Mouse (Mus musculus): Measurements from ENCODE around the gene Lrrc63. TPM values are rescaled to one million over a fixed set of nuclear protein-coding genes. Genes with fewer than 3 reads are reported as not detected.

The Lrrc63 gene
- total RNA-seq, 2 experiments from 2014 or later, result 0.11 TPM; not detected in 1

DNA sequence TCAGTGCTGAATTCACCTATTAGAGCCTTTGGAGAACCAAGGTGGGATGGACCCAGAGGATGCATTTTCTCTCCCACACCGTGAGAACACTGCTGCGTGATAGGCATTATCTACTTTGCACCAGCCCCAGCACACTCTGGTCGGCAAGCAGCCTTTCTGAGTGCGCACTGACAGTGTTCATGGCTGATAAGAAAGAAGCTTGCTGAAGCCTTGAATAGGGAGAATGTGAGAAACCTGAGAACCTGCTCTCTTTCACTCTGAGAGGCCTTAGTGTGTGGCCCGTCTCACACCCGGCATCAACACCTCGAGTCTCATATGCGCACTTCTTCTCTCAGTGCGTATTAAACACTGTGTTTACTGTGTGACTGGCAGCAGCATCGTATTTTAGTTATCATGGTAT lies 7.8 kb upstream of the Lrrc63 start:
- no peak for DNase-seq (ENCODE audit: low spot score in 2 of 2)

DNA sequence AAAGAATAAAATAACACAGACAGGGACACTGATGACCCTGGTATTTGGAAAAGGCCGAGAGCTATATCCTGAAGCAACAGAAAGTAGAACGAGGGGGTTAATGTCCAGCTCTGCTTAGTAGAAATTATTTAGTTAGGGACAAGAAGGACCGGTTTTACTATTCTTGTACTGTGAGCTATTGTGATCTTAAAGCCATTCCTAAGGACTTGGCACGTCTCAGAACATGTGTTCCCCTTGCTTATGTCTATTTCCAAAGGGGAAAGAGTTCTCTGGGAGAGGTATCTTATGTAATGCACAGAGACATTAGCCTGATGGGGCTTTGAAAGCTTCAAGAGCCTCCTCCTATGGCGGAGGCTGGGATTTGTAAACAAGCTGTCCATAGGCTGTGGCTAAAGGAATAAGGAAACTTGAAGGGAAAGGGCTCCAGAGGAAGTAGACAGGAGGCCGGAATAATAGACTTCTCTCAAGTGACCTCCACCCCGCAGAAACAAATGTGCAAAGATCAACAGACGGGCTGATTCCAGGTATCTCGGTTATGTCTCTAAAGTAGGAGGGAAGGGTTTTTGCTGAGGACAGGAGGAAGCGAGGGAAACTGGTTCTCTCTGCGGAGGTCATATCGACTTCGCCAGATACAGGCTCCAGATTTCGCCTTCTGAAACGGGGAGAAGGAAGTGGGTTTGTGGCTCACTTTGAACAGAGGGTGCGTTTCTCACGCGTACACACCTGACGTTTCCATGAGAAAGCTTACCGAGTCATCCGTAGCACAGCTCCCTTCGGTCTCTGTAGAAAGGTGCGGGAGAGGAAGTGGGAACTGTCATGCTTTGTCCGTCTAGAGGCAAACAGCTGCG lies 5.7 kb upstream of the Lrrc63 start:
- DNase-seq (ENCODE audit: low spot score in 2 of 2), result no peak

DNA sequence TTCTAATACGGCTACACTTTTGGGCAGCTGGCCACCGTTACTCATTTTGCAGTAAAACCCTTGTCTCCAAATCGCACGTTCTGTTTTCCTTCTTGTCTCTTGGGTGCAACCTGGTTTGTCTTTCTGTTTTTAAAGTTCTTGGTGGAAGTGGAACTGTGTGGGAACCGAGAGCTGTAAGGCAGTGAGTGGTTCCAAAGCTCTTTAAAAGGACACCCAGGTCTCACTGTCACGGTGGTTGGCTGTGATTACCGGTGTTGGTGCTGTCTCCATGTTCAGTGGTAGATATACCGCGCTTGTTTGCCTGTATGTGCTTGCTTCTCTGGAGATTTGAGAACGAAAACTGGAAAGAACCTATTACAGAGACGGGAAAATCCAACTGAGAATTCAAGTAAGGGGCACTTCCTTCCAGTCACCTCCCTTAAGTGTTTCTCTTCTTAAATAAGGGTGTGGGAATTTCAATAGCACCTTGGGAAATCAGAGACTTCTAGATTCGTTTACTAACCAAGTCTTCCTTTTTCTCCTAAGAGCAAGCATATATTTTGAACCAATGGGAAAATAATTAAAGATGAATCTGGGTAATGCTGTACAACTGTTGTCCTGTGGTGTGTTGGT lies 749 bp upstream of the Lrrc63 start:
- DNase-seq (ENCODE audit: low spot score in 2 of 2), result no peak

DNA sequence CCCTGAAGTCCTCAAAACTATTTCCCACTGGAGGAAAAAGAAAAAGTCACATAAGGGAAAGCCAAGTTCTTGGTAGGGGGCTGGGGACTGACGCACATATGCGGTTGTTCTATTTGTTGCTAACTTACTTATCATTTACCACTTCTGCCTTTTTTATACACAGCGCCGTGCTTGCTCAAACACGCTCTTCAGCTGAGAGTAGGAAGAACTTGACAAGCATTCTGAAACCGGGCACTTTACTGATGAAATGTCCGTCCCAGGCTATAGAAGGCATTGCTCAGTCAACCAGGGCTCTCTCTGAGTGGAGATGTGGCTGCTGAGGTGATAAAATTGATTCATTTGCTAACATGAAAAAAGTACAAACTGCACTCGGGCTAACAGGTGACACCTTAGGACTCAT lies 9.0 kb downstream of the Lrrc63 start:
- no peak for DNase-seq (ENCODE audit: low spot score in 2 of 2)

DNA sequence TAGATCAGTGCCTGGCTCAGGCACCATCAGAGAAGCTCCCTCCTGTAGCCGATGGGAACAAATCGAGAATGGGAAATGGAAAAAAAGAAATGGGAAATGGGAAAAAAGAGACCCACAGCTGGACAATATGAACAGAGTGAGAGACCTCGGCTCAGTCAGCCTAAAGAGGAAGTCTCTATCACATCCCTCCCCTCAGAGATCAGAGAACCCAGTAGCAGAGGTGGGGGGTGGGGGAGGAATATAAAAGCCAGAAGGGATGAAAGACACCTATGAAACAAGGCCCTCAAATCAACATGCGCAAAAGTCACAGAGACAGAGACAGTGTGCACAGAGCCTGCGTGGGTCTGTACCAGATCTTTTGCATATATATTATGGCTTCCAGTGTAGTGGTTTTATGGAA lies 27.7 kb downstream of the Lrrc63 start:
- DNase-seq (ENCODE audit: low spot score in 2 of 2), result no peak

- no peak for DNase-seq (ENCODE audit: low spot score in 2 of 2)
Measured at GRCm38 (mm10) chr14:75077946-75078345, 52.7 kb downstream of the Lrrc63 start.

DNA sequence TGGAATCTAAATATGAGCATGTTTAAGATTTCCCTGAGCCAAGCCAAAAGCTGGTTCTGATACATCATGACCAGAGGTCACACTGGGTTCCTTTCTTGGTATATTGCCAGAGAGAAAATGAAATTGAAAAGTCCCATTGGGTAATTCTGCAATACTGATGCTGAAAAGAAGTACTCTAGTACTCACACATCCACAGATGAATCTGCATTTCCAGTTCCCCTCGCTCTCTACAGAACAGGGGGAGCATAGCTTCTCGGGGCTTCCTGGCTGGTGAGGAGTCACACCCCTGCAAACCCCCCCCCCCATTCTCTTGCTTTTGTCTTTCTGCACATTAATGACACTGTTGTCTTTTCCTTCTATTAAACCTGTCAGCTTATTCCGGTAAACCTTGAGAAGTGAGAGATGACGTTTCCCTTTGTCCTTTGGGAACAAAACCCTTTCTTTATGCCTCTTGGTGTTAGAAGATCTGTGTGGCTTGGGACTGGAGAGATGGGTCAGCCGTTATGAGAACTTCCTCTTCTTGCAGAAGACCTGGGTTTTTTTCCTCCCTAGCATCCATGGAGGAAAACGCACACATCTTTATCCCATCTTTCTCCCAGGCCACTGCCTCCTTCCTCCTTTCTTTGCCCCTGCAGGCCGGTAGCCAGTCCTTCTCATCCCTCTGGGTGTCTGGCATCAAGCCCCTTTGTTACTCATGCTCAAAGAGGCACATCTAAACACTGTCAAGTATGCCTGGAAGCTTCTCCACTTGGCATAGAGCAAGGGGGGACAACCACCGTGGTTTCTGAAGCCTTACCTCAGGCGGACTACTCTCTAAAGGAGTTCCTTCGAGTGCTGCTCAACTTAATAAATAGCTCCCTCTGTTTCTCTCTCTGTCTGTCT lies 55.1 kb downstream of the Lrrc63 start:
- no peak for DNase-seq (ENCODE audit: low spot score in 2 of 2)

DNA sequence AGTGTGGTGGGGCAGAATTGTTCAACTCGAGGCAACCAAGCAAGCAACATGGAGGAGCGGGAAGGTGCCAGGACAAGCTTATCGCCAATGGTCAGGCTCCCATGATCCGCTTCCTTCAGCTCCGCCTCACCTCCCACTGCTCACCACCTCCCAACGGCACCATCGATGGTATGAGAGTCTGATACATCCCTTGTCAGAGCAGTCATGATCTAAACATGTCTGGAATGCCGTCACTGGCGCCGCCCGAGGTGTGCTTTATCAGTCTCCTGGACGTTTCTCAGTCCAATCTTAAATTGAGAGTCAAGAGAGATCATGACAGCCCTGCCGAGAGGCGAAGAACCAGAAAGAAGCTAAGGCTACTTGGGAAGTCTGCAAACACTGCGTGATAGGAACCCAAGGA lies 59.6 kb downstream of the Lrrc63 start:
- DNase-seq (ENCODE audit: low spot score in 2 of 2), result no peak

DNA sequence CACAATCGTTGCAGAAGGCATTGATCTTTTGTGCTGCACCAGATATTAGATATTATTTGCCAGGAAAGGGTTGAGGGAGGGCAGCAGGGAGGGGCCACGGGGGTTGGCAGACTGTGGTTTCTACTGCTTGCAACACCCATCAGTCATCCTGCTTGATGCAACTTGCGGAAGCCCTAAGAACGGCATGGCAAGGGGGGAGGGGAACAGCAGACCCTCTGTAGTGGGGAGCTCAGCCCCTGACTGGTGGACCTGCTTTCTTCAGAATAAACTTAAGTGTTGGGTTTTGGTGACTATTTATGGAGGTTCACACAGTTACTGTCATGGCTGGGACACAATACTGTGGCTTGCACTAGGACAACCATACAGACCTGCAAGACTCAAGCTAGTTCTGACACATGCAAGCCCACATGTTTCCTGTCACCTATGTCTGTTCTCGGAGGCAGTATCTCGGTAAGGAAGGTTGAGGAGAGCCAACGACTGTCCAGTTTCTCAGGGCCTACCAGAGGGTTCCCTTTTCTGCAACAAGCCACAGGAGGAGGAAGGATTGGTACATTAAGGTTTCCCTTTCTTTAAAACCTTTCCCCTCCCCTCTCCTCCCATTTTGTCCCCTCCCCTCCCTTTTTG lies 61.2 kb downstream of the Lrrc63 start:
- no peak for DNase-seq (ENCODE audit: low spot score in 2 of 2)

GRCm38 (mm10) chr14:75068430-75069112 lies 62.1 kb downstream of the Lrrc63 start:
- DNase-seq (ENCODE audit: low spot score in 2 of 2), result no peak

DNA sequence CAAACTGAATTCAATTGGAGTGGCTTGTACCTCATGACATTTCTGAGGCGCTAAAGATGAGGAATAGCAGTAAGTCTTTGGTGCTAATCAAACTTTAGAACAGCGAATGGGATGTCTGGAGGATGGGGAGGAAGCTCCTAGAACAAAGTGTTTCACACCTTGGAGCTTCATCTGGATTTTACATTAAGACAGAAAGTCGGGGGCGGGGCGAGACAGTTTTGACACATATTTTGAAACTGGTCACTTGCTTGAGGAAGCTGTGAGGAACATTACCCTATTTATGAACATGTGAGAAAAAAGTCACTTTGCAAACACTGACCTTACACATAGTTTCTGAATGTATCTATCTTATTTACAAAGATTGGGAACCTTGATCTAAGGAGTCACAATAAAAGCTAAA lies 65.5 kb downstream of the Lrrc63 start:
- no peak for DNase-seq (ENCODE audit: low spot score in 2 of 2)

DNA sequence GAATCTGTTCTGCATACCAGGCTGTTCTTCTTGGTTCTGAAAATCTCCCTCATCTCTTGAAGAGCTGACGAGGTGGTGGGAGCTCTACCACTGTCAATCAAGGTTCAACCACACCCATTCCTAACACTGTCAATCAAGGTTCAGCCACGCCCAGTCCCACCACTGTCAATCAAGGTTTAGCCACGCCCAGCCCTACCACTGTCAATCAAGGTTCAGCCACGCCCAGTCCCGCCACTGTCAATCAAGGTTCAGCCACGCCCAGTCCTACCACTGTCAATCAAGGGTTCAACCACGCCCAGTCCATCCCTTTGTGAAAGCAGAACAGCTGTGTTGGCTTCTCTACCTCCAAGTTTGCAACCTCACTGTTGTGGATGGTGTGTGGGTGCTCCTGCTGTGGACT lies 66.2 kb downstream of the Lrrc63 start:
- no peak for DNase-seq (ENCODE audit: low spot score in 2 of 2)

DNA sequence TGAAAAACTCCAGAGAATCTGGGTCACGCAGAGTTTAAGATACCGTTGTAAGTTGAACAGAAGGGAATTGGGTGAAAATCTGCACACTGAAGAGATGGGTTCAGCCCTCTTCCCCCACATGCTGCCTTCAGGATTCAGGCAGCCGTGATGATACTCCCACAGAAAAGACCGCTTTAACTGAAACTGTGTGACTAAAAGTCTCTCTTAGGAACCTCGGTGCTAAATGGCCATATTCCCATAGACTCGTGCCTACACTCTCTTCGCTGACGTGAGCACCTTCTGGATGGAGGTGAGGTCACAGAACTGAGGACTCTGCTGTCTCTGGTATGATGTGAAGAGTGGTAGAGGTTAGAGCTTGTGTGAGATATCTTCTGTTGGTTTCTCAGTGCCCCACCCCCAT lies 66.7 kb downstream of the Lrrc63 start:
- DNase-seq (ENCODE audit: low spot score in 2 of 2), result no peak

DNA sequence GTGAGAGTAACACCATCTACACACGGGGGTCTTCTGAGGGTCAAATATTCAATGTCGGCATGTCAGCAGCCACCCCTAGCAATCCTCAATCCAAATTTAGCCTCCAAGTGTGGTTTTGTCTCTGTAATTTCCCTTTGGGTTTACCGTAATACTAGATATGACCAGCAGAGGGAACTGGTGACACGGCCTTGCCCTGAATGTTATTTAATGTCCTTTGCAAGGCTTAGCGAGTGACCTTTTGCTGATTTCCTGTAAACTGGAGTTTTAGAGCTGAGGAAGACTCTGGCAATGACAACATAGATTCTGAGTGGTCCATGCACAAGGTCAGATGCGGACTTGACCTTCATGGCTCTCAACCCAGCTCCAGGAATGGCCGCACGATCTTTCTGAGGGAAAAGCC lies 70.1 kb downstream of the Lrrc63 start:
- DNase-seq (ENCODE audit: low spot score in 2 of 2), result no peak

GRCm38 (mm10) chr14:75056861-75057431 lies 73.7 kb downstream of the Lrrc63 start:
- DNase-seq (ENCODE audit: low spot score in 2 of 2), result no peak

DNA sequence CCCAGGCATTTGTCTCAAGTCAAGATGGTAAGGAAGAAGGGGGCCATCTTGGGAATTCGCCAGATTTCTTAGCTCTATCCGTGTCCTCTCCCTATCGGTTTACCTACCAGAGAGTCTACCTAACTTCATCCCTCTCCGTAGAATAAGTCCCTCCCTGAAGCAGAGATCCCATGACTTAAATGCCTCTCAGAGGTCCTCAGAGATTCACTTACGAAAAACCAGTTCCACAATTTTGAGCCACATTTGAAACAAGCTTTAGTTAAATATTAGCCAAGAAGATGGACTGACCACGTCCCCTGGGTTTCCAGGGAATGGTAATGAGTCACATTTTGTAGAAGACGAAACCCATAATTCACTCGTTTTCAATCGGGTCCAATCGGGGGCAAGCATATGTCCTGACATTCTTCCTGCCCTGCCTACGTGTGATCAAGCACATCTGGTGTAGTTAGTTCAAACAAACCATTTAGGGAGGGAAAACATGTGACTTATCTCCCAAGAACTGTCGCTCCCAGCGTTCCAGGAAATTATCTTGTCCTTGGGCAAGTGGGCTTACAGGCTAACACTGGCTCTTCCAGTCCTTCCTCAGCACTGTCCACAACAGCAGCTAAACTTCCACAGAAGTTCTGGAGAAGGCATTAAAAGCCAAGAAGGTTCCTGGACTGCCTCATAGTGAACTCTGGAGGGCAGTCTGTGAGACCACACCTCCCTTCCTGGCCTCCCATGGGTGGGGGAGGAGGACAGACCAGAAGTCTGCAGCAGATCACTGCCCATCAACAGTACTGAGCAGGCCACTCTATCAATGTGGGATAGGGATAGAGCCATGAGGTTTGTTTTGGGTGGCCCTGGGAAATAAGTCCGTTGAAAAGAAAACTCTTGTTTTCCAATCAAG lies 76.0 kb downstream of the Lrrc63 start:
- DNase-seq (ENCODE audit: low spot score in 2 of 2), result no peak

- no peak for DNase-seq (ENCODE audit: low spot score in 2 of 2)
Measured at GRCm38 (mm10) chr14:75052451-75052850, 78.2 kb downstream of the Lrrc63 start.

- DNase-seq (ENCODE audit: low spot score in 2 of 2), result no peak
Measured at GRCm38 (mm10) chr14:75045184-75045583, 85.5 kb downstream of the Lrrc63 start.

GRCm38 (mm10) chr14:75035431-75035830 lies 95.2 kb downstream of the Lrrc63 start:
- DNase-seq (ENCODE audit: low spot score in 2 of 2), result no peak
